11 mouse cellular contexts compared by ENCODE assay signal in the genomic region with DNA sequence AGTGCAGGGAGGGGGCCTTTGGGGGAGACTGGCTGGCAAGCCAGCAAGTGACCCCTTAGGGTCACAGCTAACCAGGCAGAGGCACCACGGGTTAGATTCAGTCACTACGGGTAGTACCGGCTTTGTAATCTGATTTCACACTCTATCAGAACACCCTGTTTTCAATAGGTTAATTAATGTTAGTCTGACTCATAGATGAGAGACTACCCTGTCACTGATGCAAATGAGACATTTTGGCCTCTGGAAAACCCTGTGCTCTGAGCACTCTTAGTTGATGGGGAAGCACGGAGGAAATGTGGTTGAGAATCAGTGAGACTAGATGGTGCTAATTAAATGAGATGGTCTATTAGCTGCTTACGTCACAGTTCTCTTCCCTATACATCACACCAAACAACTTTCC. TPM values are rescaled to one million over a fixed set of nuclear protein-coding genes. Genes with fewer than 3 reads are reported as not detected.
DNase-seq lines count a peak whose midpoint lies in the region; ATAC-seq lines count a peak whose summit lies in the region.
"Had no signal": no experiment of that assay in that cellular context is flagged by ENCODE, and none has a peak within 500 bp of the region (broad histone marks: within the 10 kb centered on the region; RNA-seq: fewer than 3 reads in every experiment).

No protein-coding gene starts in this region.

- no peak overlapping the region for H3K4me2 ChIP-seq in hindbrain, embryonic 16.5 days (ENCODE audit: low read length)
- no peak overlapping the region for H3K4me2 ChIP-seq in liver, embryonic 12.5 days
- H3K4me2 ChIP-seq: limb, embryonic 13.5 days had no signal

- no peaks in the 10 kb centered on the region for H3K9me3 ChIP-seq in hindbrain, embryonic 10.5 days
- H3K9me3 ChIP-seq in hindbrain, embryonic 16.5 days (ENCODE audit: control insufficient read depth, low read length): no peaks in the 10 kb centered on the region
- no peaks in the 10 kb centered on the region for H3K9me3 ChIP-seq in liver, embryonic 12.5 days (replicated peaks)
- no peaks in the 10 kb centered on the region for H3K9me3 ChIP-seq in limb, embryonic 10.5 days (replicated peaks)
- H3K9me3 ChIP-seq: limb, embryonic 13.5 days had no signal

- H3K9ac ChIP-seq in hindbrain, embryonic 16.5 days (ENCODE audit: low read depth, low read length): no peak overlapping the region
- H3K9ac ChIP-seq in liver, embryonic 12.5 days: no peak overlapping the region
- H3K9ac ChIP-seq: limb, embryonic 13.5 days had no signal

- peaks cover 25% of the 10 kb centered on the region for H3K4me1 ChIP-seq in hindbrain, embryonic 10.5 days (replicated peaks)
- no peaks in the 10 kb centered on the region for H3K4me1 ChIP-seq in hindbrain, embryonic 16.5 days (ENCODE audit: control insufficient read depth, insufficient read depth, low read depth, low read length)
- H3K4me1 ChIP-seq in liver, embryonic 12.5 days: peaks cover 37% of the 10 kb centered on the region
- peaks cover 18% of the 10 kb centered on the region for H3K4me1 ChIP-seq in limb, embryonic 10.5 days

- no peak for ATAC-seq in hindbrain, embryonic 16.5 days
- ATAC-seq in CD4-positive, CD25-positive, alpha-beta regulatory T cell, adult 4 months: peak; percentile 97
- ATAC-seq in liver, embryonic 12.5 days: no peak
- ATAC-seq: hindbrain, postnatal 0 days had no signal

- no peak overlapping the region for H3K4me3 ChIP-seq in hindbrain, embryonic 10.5 days
- H3K4me3 ChIP-seq in hindbrain, embryonic 16.5 days (ENCODE audit: low read length): no peak overlapping the region
- no peak overlapping the region for H3K4me3 ChIP-seq in liver, embryonic 12.5 days
- H3K4me3 ChIP-seq in limb, embryonic 10.5 days: no peak overlapping the region
- H3K4me3 ChIP-seq: limb, embryonic 13.5 days had no signal

- peak overlapping the region; percentile 64; the same call in 1 of the 2 replicates for H3K27ac ChIP-seq in hindbrain, embryonic 10.5 days
- H3K27ac ChIP-seq in hindbrain, embryonic 16.5 days (ENCODE audit: low read depth, low read length): no peak overlapping the region
- H3K27ac ChIP-seq in liver, embryonic 12.5 days: peak overlapping the region; percentile 27; the same call in 1 of the 2 replicates
- H3K27ac ChIP-seq in limb, embryonic 10.5 days: no peak overlapping the region
- H3K27ac ChIP-seq: hindbrain, postnatal 0 days; limb, embryonic 13.5 days had no signal

- no peak for DNase-seq in hindbrain, embryonic 10.5 days (ENCODE audit: low spot score)
- peak; percentile 34 for DNase-seq in CD4-positive helper T cell, adult 2 months (ENCODE audit: low read depth, low spot score)
- DNase-seq in frontal cortex, postnatal 10 days (ENCODE audit: low spot score in 2 of 2): no peak
- no peak for DNase-seq in limb, embryonic 10.5 days (ENCODE audit: low spot score)
- DNase-seq: adrenal gland, postnatal 25 days; cerebellum, adult 11-12 months had no signal

- no peaks in the 10 kb centered on the region for H3K36me3 ChIP-seq in hindbrain, embryonic 10.5 days
- H3K36me3 ChIP-seq in hindbrain, embryonic 16.5 days (ENCODE audit: control insufficient read depth, insufficient read depth, low read length): no peaks in the 10 kb centered on the region
- H3K36me3 ChIP-seq in liver, embryonic 12.5 days: no peaks in the 10 kb centered on the region
- H3K36me3 ChIP-seq in limb, embryonic 10.5 days: no peaks in the 10 kb centered on the region
- H3K36me3 ChIP-seq: limb, embryonic 13.5 days had no signal

- 50% methylated on average over 5 of the region's 5 CpGs for WGBS in hindbrain, embryonic 10.5 days
- 36% methylated on average over 5 of the region's 5 CpGs for WGBS in hindbrain, embryonic 16.5 days
- WGBS in liver, embryonic 12.5 days (ENCODE audit: insufficient replicate concordance): 67% methylated on average over 5 of the region's 5 CpGs
- WGBS in limb, embryonic 10.5 days: 76% methylated on average over 5 of the region's 5 CpGs

- H3K27me3 ChIP-seq in hindbrain, embryonic 10.5 days (ENCODE audit: insufficient read depth, poor library complexity, severe bottlenecking): peaks cover 6% of the 10 kb centered on the region
- H3K27me3 ChIP-seq in hindbrain, embryonic 16.5 days (replicated peaks; ENCODE audit: control insufficient read depth, insufficient read depth, low read length): no peaks in the 10 kb centered on the region
- H3K27me3 ChIP-seq in liver, embryonic 12.5 days (replicated peaks): 0 out of 2 replicates have a peak, but pooled peaks cover 3% of the 10 kb centered on the region
- H3K27me3 ChIP-seq in limb, embryonic 10.5 days (ENCODE audit: low read depth, poor library complexity, severe bottlenecking): no peaks in the 10 kb centered on the region
- H3K27me3 ChIP-seq: limb, embryonic 13.5 days had no signal

RNA-seq across cellular contexts. Expression of gene Itpkb, which starts 26.7 kb away (rescaled TPM):
- 3.7 and 4.2 TPM in 2 replicates for polyA plus RNA-seq in hindbrain, embryonic 10.5 days (2016; fragmentation: Nextera tagmentation; extraction: Ambion mirVana)
- polyA plus RNA-seq in hindbrain, embryonic 16.5 days (2015; fragmentation: Nextera tagmentation; extraction: Ambion mirVana): 3.8 and 4.0 TPM in 2 replicates
- polyA plus RNA-seq in CD4-positive, CD25-positive, alpha-beta regulatory T cell, adult 4 months (2017; shearing (Covaris generic)): 10 to 100 TPM; 54.6 to 56.7 TPM
- polyA plus RNA-seq in liver, embryonic 12.5 days (2016; fragmentation: Nextera tagmentation; extraction: Ambion mirVana): 4.0 and 4.3 TPM in 2 replicates
- polyA plus RNA-seq in limb, embryonic 10.5 days (2016; fragmentation: Nextera tagmentation; extraction: Ambion mirVana): 6.2 and 10.1 TPM in 2 replicates

RNA-seq across cellular contexts. Expression of gene Psen2, which starts 40.4 kb away (rescaled TPM):
- 6.8 and 8.3 TPM in 2 replicates for polyA plus RNA-seq in hindbrain, embryonic 10.5 days (2016; fragmentation: Nextera tagmentation; extraction: Ambion mirVana)
- polyA plus RNA-seq in hindbrain, embryonic 16.5 days (2015; fragmentation: Nextera tagmentation; extraction: Ambion mirVana): 17.7 and 22.2 TPM in 2 replicates
- polyA plus RNA-seq in CD4-positive, CD25-positive, alpha-beta regulatory T cell, adult 4 months (2017; shearing (Covaris generic)): 100 to 1,000 TPM; 130 to 142 TPM
- polyA plus RNA-seq in liver, embryonic 12.5 days (2016; fragmentation: Nextera tagmentation; extraction: Ambion mirVana): 20.9 and 21.3 TPM in 2 replicates
- 6.7 and 7.1 TPM in 2 replicates for polyA plus RNA-seq in limb, embryonic 10.5 days (2016; fragmentation: Nextera tagmentation; extraction: Ambion mirVana)

Comparison
In these comparisons a context has a peak if more than half of its experiments do, and no peak if none do; other contexts are left out.
1. H3K27ac ChIP-seq: peak in hindbrain, embryonic 10.5 days (single experiment) and liver, embryonic 12.5 days (single experiment); none in hindbrain, embryonic 16.5 days (single experiment) and limb, embryonic 10.5 days (single experiment).